Mouse (Mus musculus): Measurements from ENCODE around the gene Sall4.

GRCm38 (mm10) chr2:168742649-168743048 is 25.1 kb downstream of the Sall4 start:
- TF ChIP-seq CTCF (IDR thresholded peaks at IDR 0.05; ENCODE audit: control insufficient read depth, insufficient read depth, insufficient replicate concordance, low read depth, low read length) (peak; percentile 79), POLR2A (IDR thresholded peaks at IDR 0.05; ENCODE audit: control insufficient read depth, low read depth, low read length) (no peak)

All from testis, adult 2 months (tissue).